Mouse (Mus musculus): ENCODE results near the gene Slc26a3. TPM values are rescaled to one million over a fixed set of nuclear protein-coding genes. Genes with fewer than 3 reads are reported as not detected.
"Not testable (repeated sequence)": the region's sequence is repeated elsewhere in the genome, so short reads cannot be mapped to it uniquely, and the experiment has no call there.

Gene Slc26a3
- polyA plus RNA-seq, 1 experiment = 25.3 TPM

DNA sequence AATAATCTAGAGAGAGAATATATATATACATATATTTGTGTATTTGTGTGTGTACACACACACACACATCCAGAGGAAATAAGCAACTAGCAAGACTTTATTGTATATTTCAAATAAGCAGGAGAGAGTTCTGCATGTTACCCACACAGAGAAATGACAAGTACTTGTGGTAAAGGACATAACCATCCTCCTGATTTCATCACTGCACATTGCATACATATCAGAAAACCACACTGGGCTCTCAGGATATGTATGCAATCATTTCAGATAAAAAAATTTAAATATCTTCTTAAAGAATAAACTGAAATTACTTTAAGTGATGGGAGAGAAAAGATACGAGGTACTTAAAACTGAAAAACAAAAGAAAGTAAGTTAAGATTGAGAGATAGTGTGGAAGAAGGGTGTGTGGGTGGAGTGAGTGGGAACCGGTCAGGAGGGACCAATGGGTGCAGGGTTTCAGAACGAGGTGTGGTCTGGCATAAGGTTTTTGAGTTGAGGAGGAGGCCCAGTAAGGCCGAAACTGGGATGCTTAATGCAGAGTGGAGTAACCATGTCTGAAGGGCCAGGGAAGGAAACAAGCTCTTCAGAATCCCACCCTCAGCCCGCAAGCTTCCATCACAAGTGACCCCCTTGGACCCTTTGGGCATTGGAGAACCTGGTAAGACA lies 14.0 kb downstream of the Slc26a3 start:
- WGBS = 72% methylated on average over 5 of the region's 5 CpGs
- DNase-seq (ENCODE audit: low read depth, low spot score) = no peak

DNA sequence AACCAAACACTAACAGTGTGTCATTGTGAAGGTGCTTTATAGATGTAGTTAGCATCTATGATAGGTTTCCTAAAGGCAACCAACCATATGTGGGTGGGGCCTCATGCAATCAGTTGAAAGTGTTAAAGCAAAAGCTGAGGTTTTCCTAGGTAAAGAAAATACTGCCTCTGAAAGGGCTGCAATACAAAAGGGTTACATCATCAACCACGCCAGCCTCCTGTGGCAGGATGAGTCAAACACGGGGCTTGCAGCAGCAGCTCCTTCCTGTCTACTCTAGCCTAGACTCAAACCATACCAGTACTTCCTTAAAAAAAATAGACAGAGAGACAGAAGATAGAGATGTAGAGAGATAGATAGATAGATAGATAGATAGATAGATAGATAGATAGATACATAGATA lies 25.3 kb downstream of the Slc26a3 start:
- 34% methylated on average over 2 of the region's 2 CpGs for WGBS
- DNase-seq (ENCODE audit: low read depth, low spot score) = no peak

DNA sequence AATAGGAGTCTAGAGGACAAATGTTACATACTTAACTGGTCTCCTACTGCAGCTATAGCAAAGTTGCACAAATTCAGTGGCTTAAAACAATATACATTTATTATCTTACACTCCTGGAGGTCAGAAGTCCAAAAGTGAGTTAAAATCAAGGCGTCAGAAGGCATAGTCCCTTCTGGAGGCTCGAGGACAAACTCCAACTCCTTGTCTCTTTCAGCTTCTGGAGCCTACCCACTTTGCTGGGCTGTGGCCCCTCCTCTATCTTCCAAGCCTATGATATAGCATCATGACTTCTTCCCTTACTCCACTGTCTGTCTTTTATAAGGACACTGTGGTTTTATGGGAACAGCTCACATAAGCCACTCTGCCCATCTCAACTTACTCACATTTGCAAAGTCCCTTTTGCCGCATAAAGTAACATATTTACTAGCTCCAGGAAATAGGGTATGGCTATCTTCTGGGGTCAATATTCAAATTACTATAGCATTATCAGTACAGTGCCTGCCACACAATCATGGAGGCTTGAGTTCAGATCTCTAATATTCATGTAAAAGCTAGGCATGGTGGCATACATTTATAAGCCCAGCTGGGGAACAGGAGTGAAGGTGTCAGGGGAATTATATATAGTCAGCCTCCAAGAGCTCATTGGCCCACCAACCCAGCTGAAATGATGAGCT lies 31.4 kb downstream of the Slc26a3 start:
- peak; percentile 59 for DNase-seq (ENCODE audit: low read depth, low spot score)
- WGBS = 29% methylated on average over 3 of the region's 3 CpGs

DNA sequence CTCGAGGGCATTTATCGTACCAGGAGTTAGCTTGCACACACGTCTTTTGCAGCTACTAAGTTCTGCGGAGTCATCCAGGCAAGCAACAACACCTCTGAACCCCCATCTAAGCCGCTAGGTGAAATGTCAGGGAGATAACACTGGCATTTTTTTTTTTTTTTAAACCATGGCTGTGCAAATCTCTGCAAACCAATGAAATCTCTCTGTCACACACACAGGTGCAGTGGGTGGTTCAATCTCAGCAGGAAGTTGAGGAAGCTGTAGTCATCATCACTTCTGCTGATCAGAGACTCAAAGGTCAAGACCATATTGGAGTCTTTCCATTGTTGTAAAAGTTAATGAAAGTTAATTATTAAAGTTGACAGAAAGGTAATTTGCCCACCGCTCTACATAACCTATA lies 47.1 kb downstream of the Slc26a3 start:
- WGBS = 25% methylated on average over 6 of the region's 6 CpGs

DNA sequence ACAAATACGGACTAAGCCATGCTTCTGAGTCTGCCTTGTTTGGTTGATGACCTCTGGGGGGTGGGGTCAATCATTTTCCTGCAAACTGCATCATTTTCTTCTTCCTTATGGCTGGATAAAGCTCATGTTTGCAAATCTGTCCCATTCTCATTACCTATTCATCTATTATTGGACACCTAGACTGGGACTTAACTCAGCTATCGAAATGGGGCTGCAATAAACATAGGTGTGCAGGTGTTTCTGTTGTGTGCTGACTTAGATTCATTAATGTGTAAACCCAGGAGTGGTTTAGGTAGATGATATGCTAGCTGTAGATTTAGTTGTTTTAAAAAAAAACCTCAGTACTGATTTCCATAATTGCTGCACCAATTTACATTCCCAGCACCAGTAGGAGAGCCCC lies 48.9 kb downstream of the Slc26a3 start:
- DNase-seq (ENCODE audit: low read depth, low spot score) = no peak
- 33% methylated on average over 2 of the region's 2 CpGs for WGBS

More for the DNA sequence above, 47.1 kb downstream of the Slc26a3 start:
- DNase-seq (ENCODE audit: low read depth, low spot score) = peak; percentile 54

DNA sequence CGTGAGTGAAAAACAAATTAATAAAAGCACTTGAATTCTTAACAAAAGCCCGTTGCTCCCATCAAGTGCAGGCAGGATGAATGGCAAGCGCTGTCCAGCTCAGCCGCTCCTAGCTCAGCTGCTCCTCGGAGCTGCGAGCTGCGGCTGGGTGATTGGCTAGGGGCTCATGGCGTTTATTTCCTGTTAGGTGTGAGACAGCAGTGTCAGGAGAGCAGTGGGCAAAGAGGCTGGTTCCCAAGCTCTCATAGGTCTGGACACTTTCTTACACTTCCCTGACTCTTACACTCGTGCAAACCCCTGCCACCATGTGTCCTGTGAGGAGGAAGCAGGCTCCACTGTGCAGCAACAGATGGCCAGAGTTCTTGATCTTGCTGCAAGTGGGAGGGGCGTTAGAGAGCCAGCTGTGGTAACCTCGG lies 53.5 kb downstream of the Slc26a3 start:
- WGBS = under 1% methylated on average over 11 of the region's 11 CpGs
- no peak for DNase-seq (ENCODE audit: low read depth, low spot score)

DNA sequence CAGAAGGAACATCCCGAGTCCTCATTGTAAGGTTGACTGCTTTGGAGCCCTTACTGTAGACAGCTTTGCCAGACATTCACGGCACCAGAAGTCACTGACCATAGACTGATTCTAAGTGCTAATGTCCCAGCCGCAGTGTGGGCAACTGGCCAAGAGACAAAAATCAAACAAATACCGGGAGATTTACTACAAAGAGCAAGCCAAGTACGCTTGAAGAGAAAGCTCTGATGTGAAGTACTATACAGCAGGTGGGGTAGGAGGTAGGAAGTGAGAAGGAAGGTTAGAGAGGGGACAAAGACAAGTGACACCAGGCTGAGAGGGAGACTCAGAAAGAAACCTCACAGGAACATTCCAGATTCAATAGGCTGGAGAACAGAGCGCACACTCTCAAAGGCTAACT lies 54.2 kb downstream of the Slc26a3 start:
- WGBS = 26% methylated on average over 6 of the region's 6 CpGs
- no peak for DNase-seq (ENCODE audit: low read depth, low spot score)

DNA sequence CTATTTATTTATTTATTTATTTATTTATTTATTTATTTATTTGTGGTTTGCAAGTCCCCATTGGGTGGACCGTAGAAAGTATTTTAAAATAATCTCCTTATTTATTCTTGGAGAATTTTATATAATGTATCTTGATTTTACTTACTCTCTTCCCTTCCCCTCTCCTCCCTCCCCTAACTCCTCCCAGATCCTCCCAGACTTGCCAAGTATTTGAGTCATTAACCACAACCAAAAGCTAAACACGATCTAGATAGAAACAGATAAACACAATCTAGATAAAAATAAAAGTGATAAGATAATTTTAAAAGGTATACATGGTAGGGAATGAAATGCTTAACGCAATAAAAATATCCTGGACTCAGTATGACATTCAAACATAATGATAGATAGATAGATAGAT lies 58.7 kb downstream of the Slc26a3 start:
- DNase-seq (ENCODE audit: low read depth, low spot score) = no peak
- 70% methylated on average over 3 of the region's 3 CpGs for WGBS

DNA sequence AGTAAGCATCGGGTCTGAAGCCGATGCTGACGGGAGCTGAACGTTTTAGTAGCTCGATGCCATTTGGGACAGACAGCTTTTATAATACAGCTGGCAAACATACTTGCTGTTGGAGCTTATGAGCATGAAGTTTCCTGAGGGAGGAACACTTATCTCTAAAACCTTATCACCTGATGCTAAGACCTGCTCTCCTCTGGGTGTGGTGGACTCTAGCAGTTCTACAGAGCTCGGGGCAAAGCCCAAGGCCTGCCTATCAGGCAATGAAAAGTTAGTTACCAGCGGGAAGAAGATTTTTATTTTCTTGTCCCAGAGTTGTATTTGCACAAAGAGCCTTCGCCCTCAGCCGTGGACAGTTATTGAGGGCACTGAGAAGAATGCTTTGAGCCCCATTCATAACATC lies 65.6 kb downstream of the Slc26a3 start:
- 39% methylated on average over 9 of the region's 9 CpGs for WGBS

DNA sequence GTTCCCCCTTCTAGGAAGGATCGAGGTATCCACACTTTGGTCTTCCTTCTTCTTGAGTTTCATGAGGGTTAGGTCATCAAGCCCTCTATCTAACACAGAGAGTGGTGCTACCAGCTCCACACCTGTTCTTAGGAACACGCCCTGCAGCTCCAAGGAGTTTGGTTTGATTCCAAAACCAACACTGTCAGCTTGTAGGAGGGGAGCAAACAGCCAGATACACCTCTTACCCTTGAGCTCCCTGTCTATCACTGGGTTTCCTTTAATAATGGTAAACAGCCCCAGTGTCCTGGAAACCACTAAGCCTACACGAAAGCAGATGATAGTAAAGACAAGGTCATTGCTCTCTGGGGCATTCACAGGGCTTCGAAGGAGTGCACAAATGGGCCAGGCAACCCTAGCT lies 67.8 kb downstream of the Slc26a3 start:
- DNase-seq (ENCODE audit: low read depth, low spot score) = peak; percentile 90
- WGBS = 26% methylated on average over 4 of the region's 4 CpGs

More for the DNA sequence above, 65.6 kb downstream of the Slc26a3 start:
- DNase-seq (ENCODE audit: low read depth, low spot score) = no peak

DNA sequence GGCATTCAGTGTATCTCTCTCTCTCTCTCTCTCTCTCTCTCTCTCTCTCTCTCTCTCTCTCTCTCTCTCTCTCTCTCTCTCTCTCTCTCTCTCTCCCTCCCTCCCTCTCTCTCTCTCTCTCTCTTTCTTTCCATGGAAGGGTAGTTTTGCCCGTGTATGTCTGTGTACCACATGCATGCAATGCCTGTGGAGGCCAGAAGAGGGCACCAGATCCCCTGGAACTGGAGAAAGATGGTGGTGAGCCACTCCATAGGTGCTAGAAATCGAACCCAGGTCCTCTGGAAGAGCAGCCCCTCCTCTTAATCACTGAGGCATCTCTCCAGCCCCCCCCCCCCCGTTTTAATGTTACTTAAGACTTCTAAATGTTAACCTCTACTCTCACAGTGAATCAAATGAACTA lies 69.6 kb downstream of the Slc26a3 start:
- WGBS = 53% methylated on average over 3 of the region's 3 CpGs

DNA sequence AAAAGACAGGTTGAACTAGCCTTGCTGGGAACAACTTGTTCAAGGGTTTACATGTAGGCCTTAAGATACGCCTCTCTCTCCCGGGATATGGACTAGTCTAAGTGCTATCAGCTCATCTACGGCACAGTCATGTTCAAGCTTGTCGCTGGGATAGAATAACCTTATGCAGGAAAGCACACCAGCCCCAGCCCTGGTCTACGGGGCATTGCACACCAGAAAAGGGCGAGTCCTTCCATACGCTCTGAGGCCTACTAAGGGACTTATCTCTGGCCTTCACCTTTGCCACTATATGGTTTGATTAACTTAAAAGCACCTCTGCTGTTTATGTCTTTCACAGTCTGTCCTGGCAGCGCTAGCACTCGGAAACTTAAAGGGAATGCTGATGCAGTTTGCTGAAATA lies 70.7 kb downstream of the Slc26a3 start:
- DNase-seq (ENCODE audit: low read depth, low spot score) = no peak
- WGBS = 54% methylated on average over 9 of the region's 9 CpGs

More for the DNA sequence above, 69.6 kb downstream of the Slc26a3 start:
- DNase-seq (ENCODE audit: low read depth, low spot score) = not testable (repeated sequence)

DNA sequence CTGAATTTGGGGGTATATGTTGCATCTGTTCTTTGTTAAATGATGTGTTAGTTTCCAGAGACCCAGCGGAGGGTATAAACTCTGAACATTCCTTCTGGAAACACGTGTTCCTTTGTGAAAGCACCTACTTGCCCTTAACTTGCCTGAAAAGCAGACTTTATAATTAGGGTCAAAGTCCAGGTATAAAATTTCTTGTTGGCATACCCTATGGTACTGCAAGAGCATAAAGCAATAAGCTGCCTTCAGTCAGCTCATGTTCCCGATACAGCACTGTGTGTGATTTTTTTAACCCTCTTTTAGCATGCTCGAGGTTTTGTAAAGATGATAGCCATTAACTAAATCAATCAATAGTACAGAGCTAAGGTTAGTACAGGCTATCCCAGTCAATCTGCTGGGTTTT lies 71.9 kb downstream of the Slc26a3 start:
- 32% methylated on average over 4 of the region's 4 CpGs for WGBS
- DNase-seq (ENCODE audit: low read depth, low spot score) = peak; percentile 74

DNA sequence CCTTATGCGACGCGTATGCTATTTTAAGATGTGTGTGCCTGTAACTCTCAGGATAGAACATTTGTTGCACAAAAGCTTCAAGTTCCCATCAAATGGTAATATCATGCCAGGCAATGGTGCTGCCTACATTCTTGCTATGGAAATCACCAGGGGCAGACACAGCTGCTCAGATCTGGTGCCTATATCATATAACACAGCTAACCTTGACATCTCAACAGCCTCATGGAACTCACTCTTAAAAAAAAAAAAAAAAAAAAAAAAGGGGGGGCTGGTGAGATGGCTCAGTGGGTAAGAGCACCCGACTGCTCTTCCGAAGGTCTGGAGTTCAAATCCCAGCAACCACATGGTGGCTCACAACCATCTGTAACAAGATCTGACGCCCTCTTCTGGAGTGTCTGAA lies 87.5 kb downstream of the Slc26a3 start:
- DNase-seq (ENCODE audit: low read depth, low spot score) = not testable (repeated sequence)
- WGBS = 96% methylated on average over 4 of the region's 6 CpGs

DNA sequence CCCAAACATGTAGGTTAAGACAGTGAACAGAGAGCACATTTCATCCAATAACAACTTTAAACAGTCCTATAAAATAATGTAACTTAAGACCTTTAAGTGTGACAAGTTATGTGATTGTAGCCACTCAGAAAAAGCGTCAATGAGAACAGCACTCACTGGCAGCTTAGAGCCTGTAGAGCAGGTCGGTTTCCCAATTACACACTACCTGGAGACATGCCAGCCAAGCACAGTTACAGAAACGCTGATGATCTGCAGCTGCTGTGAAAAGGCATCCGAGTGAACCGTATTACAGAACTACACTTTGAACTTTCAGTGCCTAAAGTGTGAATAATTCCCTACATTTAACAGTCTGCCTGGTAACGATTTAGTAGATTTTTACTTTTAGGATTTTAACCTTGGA lies 95.8 kb downstream of the Slc26a3 start:
- DNase-seq (ENCODE audit: low read depth, low spot score) = no peak
- 31% methylated on average over 6 of the region's 6 CpGs for WGBS

DNA sequence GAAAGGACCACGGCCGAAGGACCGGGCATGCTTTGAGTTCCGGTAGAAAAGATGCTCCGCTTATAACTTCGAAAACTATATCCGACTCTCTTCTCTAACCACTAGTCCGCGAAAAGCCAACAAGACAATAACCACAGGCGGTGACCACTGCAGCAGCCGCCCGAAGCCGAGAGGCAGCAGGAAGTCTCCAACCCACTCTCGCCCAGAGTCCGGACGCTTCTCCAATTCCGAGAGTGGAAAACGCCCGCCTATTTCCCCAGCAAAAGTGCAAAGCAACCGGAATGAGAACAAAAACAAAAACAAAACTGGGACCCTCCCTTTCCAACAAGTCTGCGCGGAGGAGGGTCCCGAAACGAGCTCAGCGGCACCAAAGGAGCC lies 108.3 kb downstream of the Slc26a3 start:
- DNase-seq (ENCODE audit: low read depth, low spot score) = no peak
- WGBS = under 1% methylated on average over 25 of the region's 25 CpGs

DNA sequence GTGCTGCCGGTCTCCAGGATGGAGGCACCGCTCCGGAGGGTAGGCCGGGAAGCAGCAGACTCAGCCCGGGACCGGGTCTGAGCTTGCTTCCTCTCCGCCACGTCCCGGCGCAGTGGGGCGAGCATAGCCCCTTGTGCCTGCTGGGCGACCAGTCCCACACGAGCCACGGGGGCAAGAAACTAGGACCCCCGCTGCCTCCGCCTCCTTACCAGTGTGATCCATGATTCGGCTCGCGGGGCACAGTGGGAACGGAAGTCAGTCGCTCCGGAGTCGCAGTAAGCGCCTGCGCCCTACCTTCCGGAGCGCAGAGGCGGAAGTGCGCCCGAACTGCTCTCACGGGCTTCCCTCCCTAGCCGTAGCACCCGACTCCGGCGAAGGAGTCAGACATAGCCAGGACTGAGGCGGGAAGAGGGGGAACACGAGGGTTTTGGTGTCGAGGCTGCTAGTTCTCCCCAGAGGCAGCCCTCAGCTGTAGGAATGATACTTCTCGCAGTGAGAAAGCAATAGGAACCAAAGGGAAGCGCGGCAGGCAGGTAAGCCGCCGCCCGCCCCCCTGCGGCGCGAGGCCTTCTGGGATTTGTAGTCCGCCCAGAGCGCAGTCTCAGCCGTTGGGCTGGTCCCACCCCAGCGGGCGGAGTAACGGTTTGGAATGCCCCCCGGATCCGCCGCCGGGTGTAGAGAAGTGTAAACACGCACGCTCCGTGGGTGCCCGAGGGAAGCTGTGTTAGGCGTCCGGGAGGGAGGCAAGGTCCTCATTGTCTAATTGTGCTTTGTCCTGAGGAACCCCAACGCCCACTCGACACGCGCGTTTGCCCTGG lies 108.9 kb downstream of the Slc26a3 start, which contains the start of gene Cbll1:
Gene Cbll1 (minus strand): TSS at position 303 of the 818 bp plus-strand sequence.
- peak; percentile 80 for DNase-seq (ENCODE audit: low read depth, low spot score)
- WGBS = under 1% methylated on average over 68 of the region's 68 CpGs

DNA sequence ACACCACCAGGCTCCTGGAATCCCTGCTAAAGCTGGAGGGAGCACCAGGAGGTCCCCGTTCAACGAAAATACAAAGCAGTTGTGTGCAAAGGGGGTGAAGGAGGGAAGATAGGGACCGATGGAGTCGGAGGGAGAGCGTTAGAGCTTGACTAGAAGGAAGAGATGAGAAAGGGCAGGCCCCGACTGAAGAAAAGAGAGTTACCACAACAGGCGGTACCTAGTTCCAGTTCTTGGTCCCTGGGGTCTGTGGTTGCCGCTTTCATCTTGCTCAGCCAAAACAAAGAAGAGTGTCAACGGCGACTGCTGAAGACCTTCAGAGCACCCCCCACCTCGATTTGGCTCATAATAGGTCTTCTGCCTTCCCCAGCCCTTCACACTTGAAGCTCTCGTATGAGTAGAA lies 109.5 kb downstream of the Slc26a3 start:
- DNase-seq (ENCODE audit: low read depth, low spot score) = no peak
- WGBS = 8% methylated on average over 12 of the region's 12 CpGs

DNA sequence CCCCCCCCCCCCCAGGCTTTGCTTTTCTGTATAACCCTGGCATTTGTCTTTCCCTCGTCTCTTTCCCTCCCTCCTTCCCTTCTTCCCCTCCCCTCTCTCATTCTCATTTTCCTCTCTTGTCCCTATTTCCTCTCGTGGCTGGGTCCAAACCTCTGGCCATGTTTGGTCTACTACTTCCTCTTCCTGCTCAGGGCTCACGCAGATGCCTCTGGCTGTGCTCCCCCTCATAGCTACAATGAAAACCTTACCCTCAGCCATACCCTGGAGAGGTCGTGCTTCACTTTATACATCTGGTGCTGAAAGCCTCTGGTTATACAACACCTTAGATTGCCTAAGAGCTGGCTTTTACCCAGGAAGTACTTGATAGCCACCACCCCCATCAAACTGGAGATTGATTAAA lies 110.6 kb downstream of the Slc26a3 start:
- DNase-seq (ENCODE audit: low read depth, low spot score) = no peak
- WGBS = 37% methylated on average over 4 of the region's 4 CpGs

DNA sequence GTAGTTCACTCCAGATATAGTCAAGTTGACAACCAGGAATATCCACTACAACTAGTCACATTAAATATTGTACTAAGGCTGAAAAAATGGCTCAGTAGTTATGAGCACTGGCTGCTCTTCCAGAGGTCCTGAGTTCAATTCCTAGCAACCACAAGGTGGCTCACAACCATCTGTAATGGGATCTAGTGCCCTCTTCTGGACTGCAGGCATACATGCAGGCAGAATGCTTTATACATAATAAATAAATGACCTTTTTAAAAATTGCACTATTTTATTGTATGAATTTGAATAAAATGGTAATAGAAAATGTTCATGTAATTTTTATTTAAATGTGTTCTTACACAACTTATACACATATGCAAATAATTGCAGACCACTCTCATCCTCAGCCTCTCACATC lies 112.5 kb downstream of the Slc26a3 start:
- no peak for DNase-seq (ENCODE audit: low read depth, low spot score)
